Mouse (Mus musculus): ENCODE results near the gene Ndufs6. TPM values are rescaled to one million over a fixed set of nuclear protein-coding genes. Genes with fewer than 3 reads are reported as not detected.

The Ndufs6 gene
- polyA plus RNA-seq, 1 experiment from 2014 or later, result 327 TPM

GRCm38 (mm10) chr13:73299322-73299721, 29.0 kb downstream of the Ndufs6 start:
- Histone ChIP-seq H3K36me3 (ENCODE audit: control insufficient read depth, insufficient read depth, low read length) (no peaks in the 10 kb centered on the region), H3K4me1 (replicated peaks; ENCODE audit: control insufficient read depth, insufficient read depth, low read length) (no peaks in the 10 kb centered on the region), H3K27ac (ENCODE audit: low read depth, low read length) (no peak overlapping the region), H3K9me3 (ENCODE audit: control insufficient read depth, low read length) (no peaks in the 10 kb centered on the region), H3K9ac (ENCODE audit: low read length) (no peak overlapping the region), H3K27me3 (ENCODE audit: control insufficient read depth, insufficient read depth, low read length) (no peaks in the 10 kb centered on the region), H3K4me3 (ENCODE audit: low read depth, low read length) (no peak overlapping the region), H3K4me2 (ENCODE audit: low read depth, low read length, severe bottlenecking) (no peak overlapping the region)
- ATAC-seq (replicated peaks; ENCODE audit: low FRiP score), result no peak
- 95% methylated on average over 5 of the region's 5 CpGs for WGBS
- DNase-seq (ENCODE audit: low spot score), result no peak

DNA sequence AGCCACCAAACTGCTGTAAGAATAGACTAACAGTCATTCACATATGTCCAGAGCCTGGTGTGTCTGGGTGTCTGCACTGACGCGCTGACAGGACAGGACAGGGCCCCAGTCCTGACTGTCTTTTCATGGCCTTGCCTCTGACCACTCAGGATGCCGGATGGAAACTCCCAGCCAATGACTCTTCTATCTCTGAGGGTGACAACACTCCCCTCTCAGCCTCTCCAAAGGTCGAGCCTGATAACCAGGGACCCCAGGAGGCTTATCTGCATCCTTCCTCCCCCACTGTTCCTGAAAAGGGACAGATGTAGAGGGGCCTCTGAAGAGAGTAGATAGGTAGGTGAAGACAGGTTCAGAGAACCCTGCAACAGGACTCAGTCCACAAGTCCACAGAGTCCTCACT, 29.6 kb downstream of the Ndufs6 start:
- DNase-seq (ENCODE audit: low spot score) (no peak), ATAC-seq (replicated peaks; ENCODE audit: low FRiP score) (no peak)
- Histone ChIP-seq H3K4me3 (ENCODE audit: low read depth, low read length) (no peak overlapping the region), H3K4me1 (replicated peaks; ENCODE audit: control insufficient read depth, insufficient read depth, low read length) (no peaks in the 10 kb centered on the region), H3K27me3 (ENCODE audit: control insufficient read depth, insufficient read depth, low read length) (no peaks in the 10 kb centered on the region), H3K36me3 (ENCODE audit: control insufficient read depth, insufficient read depth, low read length) (no peaks in the 10 kb centered on the region), H3K4me2 (ENCODE audit: low read depth, low read length, severe bottlenecking) (no peak overlapping the region), H3K27ac (ENCODE audit: low read depth, low read length) (no peak overlapping the region), H3K9ac (ENCODE audit: low read length) (no peak overlapping the region), H3K9me3 (ENCODE audit: control insufficient read depth, low read length) (no peaks in the 10 kb centered on the region)
- 81% methylated on average over 4 of the region's 4 CpGs for WGBS

- 46% methylated on average over 2 of the region's 2 CpGs for WGBS
- Histone ChIP-seq H3K27me3 (ENCODE audit: control insufficient read depth, insufficient read depth, low read length) (no peaks in the 10 kb centered on the region), H3K4me3 (ENCODE audit: low read depth, low read length) (no peak overlapping the region), H3K4me2 (ENCODE audit: low read depth, low read length, severe bottlenecking) (no peak overlapping the region), H3K4me1 (replicated peaks; ENCODE audit: control insufficient read depth, insufficient read depth, low read length) (no peaks in the 10 kb centered on the region), H3K9ac (ENCODE audit: low read length) (no peak overlapping the region), H3K36me3 (ENCODE audit: control insufficient read depth, insufficient read depth, low read length) (no peaks in the 10 kb centered on the region), H3K9me3 (ENCODE audit: control insufficient read depth, low read length) (no peaks in the 10 kb centered on the region), H3K27ac (ENCODE audit: low read depth, low read length) (no peak overlapping the region)
- DNase-seq (ENCODE audit: low spot score) (no peak), ATAC-seq (replicated peaks; ENCODE audit: low FRiP score) (no peak)
Measured at GRCm38 (mm10) chr13:73291102-73291501, 37.2 kb downstream of the Ndufs6 start.

DNA sequence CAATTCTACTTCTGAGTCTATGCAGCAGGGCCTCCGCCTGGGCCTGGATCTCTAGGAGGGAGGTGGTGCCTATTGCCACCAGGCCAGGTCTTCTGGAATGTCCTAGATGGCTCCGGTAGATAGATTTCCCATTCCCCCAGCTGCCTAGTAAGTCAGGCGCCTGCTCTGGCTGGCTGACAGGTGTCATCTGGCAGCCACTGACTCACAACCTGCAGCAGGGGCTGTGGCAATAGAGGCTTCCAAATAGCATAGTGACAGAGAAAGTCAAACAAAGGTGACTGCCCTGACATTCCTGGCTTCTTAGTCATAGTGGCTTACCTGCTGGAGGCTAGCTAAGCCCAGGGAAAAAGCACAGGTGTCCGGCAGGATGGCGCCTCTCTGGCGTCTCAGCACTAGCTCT, 38.1 kb downstream of the Ndufs6 start:
- Histone ChIP-seq H3K4me2 (ENCODE audit: low read depth, low read length, severe bottlenecking) (no peak overlapping the region), H3K36me3 (ENCODE audit: control insufficient read depth, insufficient read depth, low read length) (no peaks in the 10 kb centered on the region), H3K27ac (ENCODE audit: low read depth, low read length) (no peak overlapping the region), H3K4me3 (ENCODE audit: low read depth, low read length) (no peak overlapping the region), H3K27me3 (ENCODE audit: control insufficient read depth, insufficient read depth, low read length) (no peaks in the 10 kb centered on the region), H3K4me1 (replicated peaks; ENCODE audit: control insufficient read depth, insufficient read depth, low read length) (no peaks in the 10 kb centered on the region), H3K9me3 (ENCODE audit: control insufficient read depth, low read length) (no peaks in the 10 kb centered on the region), H3K9ac (ENCODE audit: low read length) (no peak overlapping the region)
- ATAC-seq (replicated peaks; ENCODE audit: low FRiP score), result no peak
- 88% methylated on average over 6 of the region's 6 CpGs for WGBS
- DNase-seq (ENCODE audit: low spot score), result no peak

DNA sequence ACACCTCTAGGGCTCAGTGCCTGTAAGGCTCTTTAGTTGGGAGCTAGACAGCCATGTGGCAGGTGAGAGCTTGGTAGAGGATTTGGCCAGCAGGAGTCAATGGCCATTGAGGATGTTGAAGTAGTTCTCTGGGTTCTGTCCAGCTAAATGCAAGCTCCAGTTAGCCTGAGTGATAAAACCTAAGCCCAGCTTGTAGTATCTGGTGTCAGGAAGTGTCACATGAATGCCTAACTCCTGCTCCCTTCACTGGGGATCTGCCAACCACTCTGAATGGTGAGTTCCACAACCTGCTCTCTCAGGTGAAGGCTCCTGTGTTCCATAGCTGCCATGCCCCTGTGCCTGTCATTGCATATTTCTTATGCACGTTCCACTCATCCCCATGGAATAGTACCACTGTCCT, 44.8 kb downstream of the Ndufs6 start:
- Histone ChIP-seq H3K4me3 (ENCODE audit: low read depth, low read length) (no peak overlapping the region), H3K9ac (ENCODE audit: low read length) (no peak overlapping the region), H3K4me1 (replicated peaks; ENCODE audit: control insufficient read depth, insufficient read depth, low read length) (no peaks in the 10 kb centered on the region), H3K9me3 (ENCODE audit: control insufficient read depth, low read length) (no peaks in the 10 kb centered on the region), H3K4me2 (ENCODE audit: low read depth, low read length, severe bottlenecking) (no peak overlapping the region), H3K36me3 (ENCODE audit: control insufficient read depth, insufficient read depth, low read length) (no peaks in the 10 kb centered on the region), H3K27me3 (ENCODE audit: control insufficient read depth, insufficient read depth, low read length) (no peaks in the 10 kb centered on the region), H3K27ac (ENCODE audit: low read depth, low read length) (no peak overlapping the region)
- WGBS, result 97% methylated on average over 1 of the region's 1 CpGs
- no peak for ATAC-seq (replicated peaks; ENCODE audit: low FRiP score)
- DNase-seq (ENCODE audit: low spot score), result no peak

- H3K4me1 ChIP-seq (replicated peaks; ENCODE audit: control insufficient read depth, insufficient read depth, low read length), result no peaks in the 10 kb centered on the region
- no peak overlapping the region for H3K4me2 ChIP-seq (ENCODE audit: low read depth, low read length, severe bottlenecking)
- H3K36me3 ChIP-seq (ENCODE audit: control insufficient read depth, insufficient read depth, low read length), result no peaks in the 10 kb centered on the region
- DNase-seq (ENCODE audit: low spot score) (no peak), ATAC-seq (replicated peaks; ENCODE audit: low FRiP score) (no peak)
- H3K9me3 ChIP-seq (ENCODE audit: control insufficient read depth, low read length), result no peaks in the 10 kb centered on the region
- no peaks in the 10 kb centered on the region for H3K27me3 ChIP-seq (ENCODE audit: control insufficient read depth, insufficient read depth, low read length)
- no peak overlapping the region for H3K27ac ChIP-seq (ENCODE audit: low read depth, low read length)
- 84% methylated on average over 2 of the region's 2 CpGs for WGBS
- no peak overlapping the region for H3K4me3 ChIP-seq (ENCODE audit: low read depth, low read length)
- H3K9ac ChIP-seq (ENCODE audit: low read length), result no peak overlapping the region
Measured at GRCm38 (mm10) chr13:73282407-73282806, 45.9 kb downstream of the Ndufs6 start.

DNA sequence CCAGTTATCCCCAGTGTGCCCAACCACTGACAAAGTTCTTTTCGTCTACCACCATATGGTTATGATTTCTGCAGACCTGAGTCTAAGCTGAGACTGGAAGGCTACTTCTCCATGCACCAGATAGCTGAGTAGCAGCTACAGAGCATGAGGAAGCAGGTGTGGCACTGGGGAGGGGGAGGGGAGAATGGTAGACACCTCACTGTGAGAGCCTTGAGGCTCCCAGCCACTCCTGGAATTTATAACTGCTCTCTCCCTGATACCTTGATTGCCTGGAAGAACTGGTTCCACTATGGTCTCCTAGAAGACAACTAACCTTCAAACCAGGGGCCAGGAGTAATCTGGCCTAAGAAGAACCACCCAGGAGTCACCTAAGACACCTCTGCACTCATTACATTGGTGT, 49.1 kb downstream of the Ndufs6 start:
- Histone ChIP-seq H3K4me2 (ENCODE audit: low read depth, low read length, severe bottlenecking) (no peak overlapping the region), H3K9ac (ENCODE audit: low read length) (no peak overlapping the region), H3K9me3 (ENCODE audit: control insufficient read depth, low read length) (no peaks in the 10 kb centered on the region), H3K4me1 (replicated peaks; ENCODE audit: control insufficient read depth, insufficient read depth, low read length) (no peaks in the 10 kb centered on the region), H3K36me3 (ENCODE audit: control insufficient read depth, insufficient read depth, low read length) (no peaks in the 10 kb centered on the region), H3K4me3 (ENCODE audit: low read depth, low read length) (no peak overlapping the region), H3K27me3 (ENCODE audit: control insufficient read depth, insufficient read depth, low read length) (peaks cover 6% of the 10 kb centered on the region), H3K27ac (ENCODE audit: low read depth, low read length) (no peak overlapping the region)
- 68% methylated on average over 1 of the region's 1 CpGs for WGBS
- ATAC-seq (replicated peaks; ENCODE audit: low FRiP score) (no peak), DNase-seq (ENCODE audit: low spot score) (no peak)

DNA sequence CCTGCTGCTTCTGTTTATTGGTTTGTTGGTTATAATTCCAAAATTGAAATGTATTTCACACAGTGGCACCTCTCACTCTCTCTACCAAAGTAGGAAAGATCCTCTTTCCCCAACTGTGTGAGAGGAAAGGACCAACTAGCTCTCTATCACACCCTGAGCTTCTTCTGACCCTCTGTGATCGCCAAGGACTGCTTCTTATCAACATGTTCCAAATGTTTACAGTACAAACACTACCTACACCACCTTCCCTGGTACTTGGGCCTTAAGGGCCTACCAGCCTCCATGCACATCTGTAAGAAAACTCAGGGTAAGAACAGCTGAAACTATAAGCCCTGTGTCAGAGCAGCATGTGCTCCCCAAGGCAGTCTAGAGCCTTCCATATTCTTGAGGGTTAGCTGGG, 50.5 kb downstream of the Ndufs6 start:
- Histone ChIP-seq H3K27me3 (ENCODE audit: control insufficient read depth, insufficient read depth, low read length) (peaks cover 20% of the 10 kb centered on the region), H3K36me3 (ENCODE audit: control insufficient read depth, insufficient read depth, low read length) (no peaks in the 10 kb centered on the region), H3K27ac (ENCODE audit: low read depth, low read length) (no peak overlapping the region), H3K9ac (ENCODE audit: low read length) (no peak overlapping the region), H3K4me3 (ENCODE audit: low read depth, low read length) (no peak overlapping the region), H3K9me3 (ENCODE audit: control insufficient read depth, low read length) (no peaks in the 10 kb centered on the region), H3K4me1 (replicated peaks; ENCODE audit: control insufficient read depth, insufficient read depth, low read length) (no peaks in the 10 kb centered on the region), H3K4me2 (ENCODE audit: low read depth, low read length, severe bottlenecking) (no peak overlapping the region)
- 67% methylated on average over 1 of the region's 1 CpGs for WGBS
- ATAC-seq (replicated peaks; ENCODE audit: low FRiP score) (no peak), DNase-seq (ENCODE audit: low spot score) (no peak)

GRCm38 (mm10) chr13:73277361-73277760, 51.0 kb downstream of the Ndufs6 start:
- Histone ChIP-seq H3K36me3 (ENCODE audit: control insufficient read depth, insufficient read depth, low read length) (no peaks in the 10 kb centered on the region), H3K27ac (ENCODE audit: low read depth, low read length) (no peak overlapping the region), H3K4me3 (ENCODE audit: low read depth, low read length) (no peak overlapping the region), H3K9ac (ENCODE audit: low read length) (no peak overlapping the region), H3K4me1 (replicated peaks; ENCODE audit: control insufficient read depth, insufficient read depth, low read length) (no peaks in the 10 kb centered on the region), H3K9me3 (ENCODE audit: control insufficient read depth, low read length) (no peaks in the 10 kb centered on the region), H3K4me2 (ENCODE audit: low read depth, low read length, severe bottlenecking) (no peak overlapping the region), H3K27me3 (ENCODE audit: control insufficient read depth, insufficient read depth, low read length) (peaks cover 24% of the 10 kb centered on the region)
- 87% methylated on average over 6 of the region's 6 CpGs for WGBS
- ATAC-seq (replicated peaks; ENCODE audit: low FRiP score), result no peak
- DNase-seq (ENCODE audit: low spot score), result no peak
